Mouse (Mus musculus) small intestine, adult 2 months (tissue): ENCODE measurements at regions not wholly inside any gene's neighbourhood (a gene's known extent, or its start where the extent isn't known, plus 50 kb on each side); places are given as distances from the start of the nearest gene placed in this dataset.

Source experiments
- CTCF ChIP-seq: fragments of 200-500 bp; IDR thresholded peaks from 2 replicates; pipeline ENCODE4 v1.5.1; 2012; ENCODE audit warnings: low read depth, mild to moderate bottlenecking, control low read depth, inconsistent platforms, low read length, moderate library complexity, mixed read lengths; ENCODE audit not compliant: insufficient replicate concordance, insufficient read length; ENCODE audit errors: extremely low read depth
- POLR2A ChIP-seq: fragments of 200-500 bp; IDR thresholded peaks from 2 replicates; pipeline ENCODE4 v1.6.1; 2012; ENCODE audit warnings: low read depth, mild to moderate bottlenecking, control low read depth, inconsistent platforms, low read length, moderate library complexity

DNA sequence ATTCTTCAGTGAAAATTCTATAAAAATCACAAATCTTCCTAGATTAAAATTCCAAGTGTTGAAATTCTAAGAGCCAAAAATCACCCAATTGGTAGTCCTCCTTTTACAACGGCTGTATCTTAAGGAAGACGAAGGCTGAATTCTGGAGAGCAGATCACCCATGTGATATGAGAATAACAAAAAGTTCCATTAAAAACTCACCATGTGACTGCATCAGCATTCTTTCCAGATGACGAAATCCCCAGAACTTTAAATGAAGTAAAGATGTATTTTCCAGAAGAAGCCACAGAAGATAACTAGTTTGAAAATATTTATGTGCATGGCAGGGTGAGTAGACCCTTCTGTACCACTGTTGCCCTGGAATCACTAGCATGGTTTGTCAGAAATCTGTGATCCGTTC lies 723.5 kb downstream of the Gm826 start:
- no peak for TF ChIP-seq CTCF
- no peak for TF ChIP-seq POLR2A
